Mouse (Mus musculus) brain, adult 2 months (tissue): Measurements from ENCODE around the gene Cyp2d10.

ENCODE experiments used
- DNase-seq: peaks from one replicate; pipeline ENCODE4 v3.0.0; 2011; ENCODE audit warnings: low read depth, low spot score

The Cyp2d10 gene

DNA sequence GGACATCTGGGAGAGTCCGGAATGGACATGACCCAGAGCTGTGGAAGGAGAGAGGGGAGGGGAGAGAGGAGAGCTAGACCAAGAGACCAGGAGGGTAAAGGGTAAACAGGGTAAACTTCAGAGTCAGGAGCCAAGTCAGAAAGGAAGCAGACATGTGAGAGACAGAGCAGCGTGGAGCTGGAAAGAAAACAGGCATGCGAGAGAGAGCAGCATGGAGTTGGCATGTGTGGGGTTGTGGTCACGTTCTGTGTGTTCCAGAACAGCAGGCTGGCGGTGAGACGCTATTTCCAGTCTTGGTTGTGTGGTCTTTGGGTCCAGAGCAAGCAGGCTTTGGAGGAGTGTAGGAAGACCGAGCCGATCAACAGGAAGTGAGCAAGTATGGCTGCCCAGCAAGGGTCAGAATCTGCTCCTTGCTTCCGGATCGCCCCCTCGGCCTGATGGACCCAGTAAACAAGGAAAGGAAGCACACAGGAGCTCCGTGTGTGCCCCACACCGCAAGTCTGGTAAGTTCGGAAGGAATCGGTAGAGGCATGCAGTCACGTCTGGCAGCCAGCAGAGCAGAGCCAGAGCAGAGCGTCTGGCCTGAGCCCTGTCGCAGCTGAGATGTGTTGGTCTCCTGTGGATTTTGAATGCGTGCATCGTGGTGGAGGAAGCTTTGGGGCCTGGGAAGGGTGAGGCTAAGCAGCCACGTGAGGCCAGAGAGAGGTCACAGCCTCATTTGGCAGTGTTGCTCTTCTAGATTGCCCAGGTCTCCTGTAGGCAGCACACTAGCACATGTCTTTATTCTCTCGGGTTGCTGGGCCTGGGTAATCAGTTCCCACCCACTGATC is 48.3 kb downstream of the Cyp2d10 start:
- no peak for DNase-seq

DNA sequence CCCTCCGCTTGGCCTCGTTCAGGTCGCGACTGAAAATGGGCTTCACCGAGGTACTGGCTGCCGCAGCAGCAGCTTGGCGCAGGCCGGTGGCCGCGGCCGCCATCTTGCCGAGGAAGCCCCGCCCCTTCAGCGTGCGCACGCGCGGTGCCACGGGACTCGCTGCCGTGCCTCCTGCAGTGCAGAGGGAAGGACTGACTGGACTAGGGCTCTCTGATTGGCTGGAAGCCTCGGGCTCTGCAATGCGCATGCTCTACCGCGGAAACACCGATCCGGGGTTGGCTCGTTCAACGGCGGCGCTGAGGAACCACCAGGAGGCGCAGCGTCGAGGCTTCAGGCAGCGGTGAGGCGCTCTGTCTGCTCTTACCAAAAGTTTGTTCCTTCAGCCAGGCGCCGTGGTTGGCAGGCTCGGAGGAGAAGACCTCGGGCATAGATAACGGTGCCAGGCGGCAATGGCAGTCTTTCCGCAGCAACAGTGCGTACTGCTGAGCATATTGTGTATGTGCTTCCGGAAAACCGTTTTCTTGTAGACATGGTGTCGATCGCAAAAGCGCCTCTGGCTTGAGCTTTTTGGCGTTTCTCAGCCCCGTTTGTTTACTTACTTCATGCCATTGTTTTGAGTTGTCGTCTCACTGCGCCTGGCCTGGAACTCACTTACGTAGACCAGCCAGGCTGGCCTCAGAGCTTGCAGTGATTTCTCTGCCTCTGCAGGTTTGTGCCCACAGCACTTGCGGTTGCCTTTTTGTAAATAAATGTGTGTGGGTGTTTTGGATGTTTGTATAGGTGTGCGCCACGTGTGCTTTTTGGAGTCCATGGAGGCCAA is 52.7 kb downstream of the Cyp2d10 start, which contains the start of gene Ndufa6:
TSS of gene Ndufa6 (minus strand) at position 197 of the 820 bp plus-strand sequence.
- peak; percentile 100 for DNase-seq

DNA sequence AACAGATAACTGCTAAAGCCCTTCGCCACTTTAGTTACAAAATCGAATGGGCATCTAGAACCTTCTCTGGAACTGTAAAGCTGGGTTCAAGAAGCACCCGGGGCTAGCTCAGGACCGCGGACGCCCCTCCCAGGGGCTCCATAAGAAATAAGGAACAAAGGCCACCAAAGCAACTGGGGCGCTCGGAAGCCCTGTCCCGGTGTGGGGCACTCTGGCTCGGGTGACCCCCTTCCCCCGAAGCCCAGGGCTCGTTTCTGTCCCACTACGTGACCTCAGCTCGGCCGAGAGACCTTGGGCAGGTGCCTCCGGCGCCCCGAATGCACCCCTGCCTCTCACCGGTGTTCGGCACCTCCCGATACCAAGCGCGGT is 53.3 kb downstream of the Cyp2d10 start:
- DNase-seq: no peak

DNA sequence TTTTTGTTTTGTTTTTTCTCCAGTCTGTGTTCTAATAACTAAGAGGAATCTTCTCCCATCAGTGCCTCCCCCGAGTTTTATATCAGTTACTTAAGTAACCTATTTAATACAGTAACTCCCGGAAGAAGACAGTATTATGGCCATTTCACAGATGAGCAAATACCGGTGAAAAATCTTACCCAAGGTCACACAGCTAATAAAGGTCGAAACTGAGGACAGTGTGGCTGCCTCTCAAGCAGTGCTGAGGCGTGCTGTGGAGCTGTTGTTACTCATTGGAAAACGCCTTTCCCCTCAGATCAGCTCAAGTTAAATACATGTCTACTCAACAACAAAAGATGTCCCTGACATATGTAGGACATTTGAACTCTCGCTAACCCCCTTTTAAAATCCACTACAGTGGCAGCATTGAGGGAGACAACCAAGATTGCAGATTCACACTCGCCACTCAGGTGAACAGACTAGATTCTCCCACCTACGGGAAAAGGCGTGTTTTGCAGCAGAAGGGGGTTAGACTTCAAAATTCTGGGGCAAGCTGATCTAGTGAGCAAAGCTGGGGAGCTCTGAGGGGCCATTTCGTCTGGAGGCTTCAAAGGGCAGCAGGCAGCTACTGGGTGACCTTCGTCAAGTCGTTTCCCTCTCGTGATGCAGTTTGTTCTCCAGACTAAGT is 53.8 kb downstream of the Cyp2d10 start:
- DNase-seq: no peak
